Mouse (Mus musculus): ENCODE data around the gene Sart3.

GRCm38 (mm10) chr5:113781875-113782274 lies 9.6 kb upstream of the Sart3 start:
- no peak for TF ChIP-seq CTCF (IDR thresholded peaks at IDR 0.05; ENCODE audit: extremely low read depth, insufficient read length, insufficient replicate concordance, low read depth, low read length)
- no peak for TF ChIP-seq POLR2A (IDR thresholded peaks at IDR 0.05; ENCODE audit: low read depth, low read length)

Measured in small intestine, adult 2 months (tissue).